Mouse (Mus musculus) midbrain, embryonic 15.5 days (tissue): ENCODE data around the gene Dpf3. TPM values are rescaled to one million over a fixed set of nuclear protein-coding genes. Genes with fewer than 3 reads are reported as not detected.

Experiments
- ATAC-seq: fragments of 200-750 bp; cut with Nextera tagmentation; replicated peaks from 2 replicates; pipeline ENCODE4 v1.8.0; 2017; ENCODE audit warnings: moderate TSS enrichment
- H3K27ac ChIP-seq: fragments of 300-500 bp; sonication (generic); 2 replicates; pipeline ENCODE4 v1.5.1; 2015; ENCODE audit warnings: mild to moderate bottlenecking, inconsistent platforms
- H3K27me3 ChIP-seq: fragments of 300-500 bp; sonication (generic); replicated peaks from 2 replicates; pipeline ENCODE4 v1.6.1; 2015; ENCODE audit warnings: inconsistent platforms
- H3K36me3 ChIP-seq: fragments of 300-500 bp; sonication (generic); replicated peaks from 2 replicates; pipeline ENCODE4 v1.6.1; 2015; ENCODE audit warnings: inconsistent platforms
- H3K4me1 ChIP-seq: fragments of 300-500 bp; sonication (generic); 2 replicates; pipeline ENCODE4 v1.6.1; 2015; ENCODE audit warnings: inconsistent platforms
- H3K4me2 ChIP-seq: fragments of 300-500 bp; sonication (generic); 2 replicates; pipeline ENCODE4 v1.6.1; 2015; ENCODE audit warnings: inconsistent platforms, mild to moderate bottlenecking, moderate library complexity
- H3K4me3 ChIP-seq: fragments of 300-500 bp; sonication (generic); 2 replicates; pipeline ENCODE4 v1.5.1; 2015; ENCODE audit warnings: mild to moderate bottlenecking, inconsistent platforms
- H3K9ac ChIP-seq: fragments of 300-500 bp; sonication (generic); 2 replicates; pipeline ENCODE4 v1.6.1; 2015; ENCODE audit warnings: mild to moderate bottlenecking, inconsistent platforms
- H3K9me3 ChIP-seq: fragments of 300-500 bp; sonication (generic); 2 replicates; pipeline ENCODE4 v1.6.1; 2016; ENCODE audit warnings: inconsistent platforms
- WGBS: fragments of 180-500 bp; shearing (Covaris S2); methylation state at CpG from one replicate; pipeline ENCODE4 v1.1.7; 2015; ENCODE audit warnings: mixed read lengths; 5-methylcytosine and 5-hydroxymethylcytosine counted together
- polyA plus RNA-seq: library from polyadenylated mRNA; unstranded; fragments of >200 nt; fragmentation: Nextera tagmentation; extraction: Ambion mirVana; gene quantifications from 2 replicates; pipeline ENCODE4 v1.2.1, GENCODE M21; 2015

Dpf3 gene
- polyA plus RNA-seq, 1 experiment from 2014 or later: 26.9 TPM

DNA sequence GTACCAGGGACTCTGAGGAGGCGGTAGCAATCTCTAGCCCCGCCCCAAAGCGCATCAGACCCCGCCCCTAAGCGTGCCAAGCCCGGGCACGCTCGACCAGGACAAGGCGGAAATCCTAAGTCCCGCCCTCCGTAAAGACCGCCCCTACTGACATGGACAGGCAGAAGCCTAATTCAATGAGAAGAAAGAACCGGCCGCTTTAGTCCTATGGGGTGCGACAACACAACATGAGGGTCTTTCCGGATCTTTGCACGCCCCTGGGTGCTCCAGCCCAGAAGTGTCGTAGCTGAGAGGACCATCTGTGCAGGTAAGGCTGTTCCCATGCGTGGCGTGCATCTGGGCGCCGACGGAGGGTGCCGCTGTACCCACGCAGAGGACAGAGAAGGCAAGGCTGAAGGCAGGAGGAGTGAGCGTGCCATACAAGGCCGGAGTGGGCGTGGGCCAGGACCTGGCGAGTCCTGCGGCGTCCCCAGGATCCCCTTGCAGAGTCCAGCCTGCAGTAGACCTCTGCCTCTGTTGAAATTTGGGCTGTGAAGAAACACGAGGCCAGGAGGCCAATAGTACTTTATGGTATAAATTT lies 32.9 kb upstream of the Dpf3 start, which contains the start of gene Dcaf4:
Gene Dcaf4 (plus strand): TSS at position 156 of the 580 bp plus-strand sequence.
- H3K27ac ChIP-seq: peak within 1 kb of the TSS; percentile 80
- under 1% methylated on average over 32 of the region's 32 CpGs for WGBS
- peak within 1 kb of the TSS; percentile 64 for H3K4me3 ChIP-seq
- H3K4me2 ChIP-seq: peak within 1 kb of the TSS; percentile 78
- peaks cover 18% of the 10 kb centered on the region for H3K4me1 ChIP-seq
- no peaks in the 10 kb centered on the region for H3K9me3 ChIP-seq
- no peaks in the 10 kb centered on the region for H3K36me3 ChIP-seq
- no peaks in the 10 kb centered on the region for H3K27me3 ChIP-seq
- ATAC-seq: peak; percentile 98
- peak within 1 kb of the TSS; percentile 60 for H3K9ac ChIP-seq

DNA sequence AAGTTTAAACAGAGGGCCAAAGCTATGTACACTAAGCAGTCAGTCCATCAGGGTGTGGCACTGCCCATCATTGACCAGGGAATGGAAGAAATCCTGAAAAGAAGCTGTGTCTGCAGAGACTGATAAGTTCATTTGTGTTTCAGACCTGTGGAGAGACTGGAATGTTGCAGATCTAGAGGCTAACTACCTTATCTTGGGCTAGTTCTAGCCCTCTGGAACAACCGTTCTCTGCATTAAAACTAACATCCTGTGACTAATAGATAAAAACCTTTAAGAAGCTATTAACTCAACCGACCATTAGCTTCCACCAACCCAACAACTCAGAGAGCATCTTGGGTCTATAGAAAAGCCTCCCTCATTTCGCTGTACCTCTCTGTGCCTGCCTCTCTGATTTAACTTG lies 30.1 kb upstream of the Dpf3 start:
- ATAC-seq: no peak
- H3K27ac ChIP-seq: no peak overlapping the region
- WGBS: 94% methylated on average over 3 of the region's 3 CpGs
- H3K27me3 ChIP-seq: no peaks in the 10 kb centered on the region
- H3K4me3 ChIP-seq: no peak overlapping the region
- peaks cover 17% of the 10 kb centered on the region for H3K4me1 ChIP-seq
- no peak overlapping the region for H3K4me2 ChIP-seq
- H3K9me3 ChIP-seq: no peaks in the 10 kb centered on the region
- H3K9ac ChIP-seq: no peak overlapping the region
- H3K36me3 ChIP-seq: no peaks in the 10 kb centered on the region

DNA sequence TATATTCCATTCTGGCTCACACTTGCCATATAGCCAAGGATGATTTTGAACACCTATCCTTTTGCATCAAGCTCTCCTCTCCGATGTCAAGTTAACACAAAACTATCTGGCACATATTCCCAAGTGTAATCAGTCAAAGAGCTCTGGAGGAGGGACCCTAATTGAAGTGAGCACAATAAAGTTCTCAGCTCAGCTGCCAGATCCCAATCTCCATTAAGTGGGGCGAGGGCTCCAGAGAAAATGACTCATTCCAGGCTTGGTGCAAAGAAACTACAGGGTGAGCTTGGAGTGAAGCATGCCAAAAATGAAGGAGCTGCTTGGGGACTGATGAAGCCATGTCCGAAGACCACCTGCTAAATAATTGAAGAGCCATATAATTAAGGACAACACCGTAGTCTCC lies 26.7 kb upstream of the Dpf3 start:
- WGBS: 55% methylated on average over 4 of the region's 4 CpGs

DNA sequence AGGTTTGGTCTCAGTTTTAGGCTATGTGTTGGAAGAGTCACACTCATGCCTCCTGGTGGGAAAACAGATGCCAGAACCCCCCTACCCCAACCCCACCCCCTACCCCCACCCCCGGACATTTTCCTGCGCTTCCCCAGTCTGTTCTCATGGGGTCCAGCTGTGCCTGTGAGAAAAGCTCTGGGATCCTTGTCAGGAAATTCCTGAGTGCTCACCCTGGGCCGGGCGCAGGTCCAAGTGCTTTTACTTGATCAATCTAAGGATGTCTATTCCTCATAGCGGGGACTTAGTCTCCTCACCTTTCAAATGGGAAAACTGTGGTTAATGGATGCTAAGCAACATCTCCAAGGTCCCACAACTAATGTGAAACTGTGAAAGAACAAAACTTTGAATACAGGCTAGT lies 25.7 kb upstream of the Dpf3 start:
- 34% methylated on average over 5 of the region's 5 CpGs for WGBS
- H3K4me1 ChIP-seq: peaks cover 4% of the 10 kb centered on the region; the same call in 1 of the 2 replicates
- no peak overlapping the region for H3K4me2 ChIP-seq
- H3K27ac ChIP-seq: no peak overlapping the region
- H3K36me3 ChIP-seq: no peaks in the 10 kb centered on the region
- H3K4me3 ChIP-seq: no peak overlapping the region
- no peak for ATAC-seq
- H3K9ac ChIP-seq: no peak overlapping the region
- no peaks in the 10 kb centered on the region for H3K9me3 ChIP-seq
- H3K27me3 ChIP-seq: no peaks in the 10 kb centered on the region

More for the DNA sequence above, 26.7 kb upstream of the Dpf3 start:
- no peak overlapping the region for H3K27ac ChIP-seq
- no peak overlapping the region for H3K9ac ChIP-seq
- H3K4me1 ChIP-seq: peaks cover 4% of the 10 kb centered on the region; the same call in 1 of the 2 replicates
- H3K9me3 ChIP-seq: no peaks in the 10 kb centered on the region
- no peak for ATAC-seq
- H3K4me3 ChIP-seq: no peak overlapping the region
- no peaks in the 10 kb centered on the region for H3K36me3 ChIP-seq
- H3K27me3 ChIP-seq: no peaks in the 10 kb centered on the region
- H3K4me2 ChIP-seq: no peak overlapping the region

DNA sequence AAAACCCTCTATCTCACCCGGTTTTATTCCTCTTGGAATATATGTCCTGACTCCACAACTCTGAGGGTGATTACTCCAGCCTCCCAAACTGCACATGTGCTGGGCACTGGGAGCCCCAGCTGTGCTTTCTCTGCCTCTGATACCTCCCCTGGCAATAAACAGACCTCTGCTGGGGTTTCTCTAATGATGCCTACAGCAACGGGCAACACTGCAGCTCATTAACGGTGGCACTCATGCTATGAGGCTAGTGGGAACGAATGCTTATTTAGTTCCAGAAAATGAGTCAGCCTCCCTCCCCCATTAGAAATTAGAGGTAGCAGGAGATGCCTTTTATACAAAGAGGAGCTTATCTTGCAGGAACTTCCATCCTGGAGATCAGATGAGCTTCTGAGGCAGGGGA lies 25.3 kb upstream of the Dpf3 start:
- no peak for ATAC-seq
- H3K9me3 ChIP-seq: no peaks in the 10 kb centered on the region
- H3K36me3 ChIP-seq: no peaks in the 10 kb centered on the region
- no peak overlapping the region for H3K9ac ChIP-seq
- H3K4me1 ChIP-seq: peaks cover 4% of the 10 kb centered on the region; the same call in 1 of the 2 replicates
- H3K4me2 ChIP-seq: no peak overlapping the region
- no peak overlapping the region for H3K27ac ChIP-seq
- no peak overlapping the region for H3K4me3 ChIP-seq
- no peaks in the 10 kb centered on the region for H3K27me3 ChIP-seq
- 27% methylated on average over 4 of the region's 4 CpGs for WGBS

DNA sequence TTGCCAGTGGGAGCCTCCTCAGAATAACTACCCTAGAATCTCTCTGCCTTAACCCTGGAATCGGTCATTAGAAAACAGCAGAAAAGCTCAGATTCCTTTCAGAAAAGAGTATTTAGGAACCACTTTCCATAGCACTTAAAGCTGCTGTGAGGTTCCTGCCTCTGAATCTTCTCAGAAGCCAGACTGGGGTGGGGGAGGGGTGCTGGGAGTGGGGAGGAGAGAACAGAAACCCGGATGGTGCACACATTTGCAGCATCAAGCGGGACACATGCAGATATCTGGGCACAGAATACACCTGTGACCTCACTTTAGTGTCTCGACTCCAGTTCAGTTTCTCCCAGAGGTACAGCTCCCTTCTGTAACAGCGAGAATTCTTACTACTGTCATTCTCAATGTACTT lies 23.1 kb upstream of the Dpf3 start:
- Histone ChIP-seq H3K27ac (no peak overlapping the region), H3K9me3 (no peaks in the 10 kb centered on the region), H3K27me3 (no peaks in the 10 kb centered on the region), H3K4me3 (no peak overlapping the region), H3K36me3 (no peaks in the 10 kb centered on the region), H3K9ac (no peak overlapping the region), H3K4me1 (peaks cover 4% of the 10 kb centered on the region; the same call in 1 of the 2 replicates), H3K4me2 (no peak overlapping the region)
- 86% methylated on average over 5 of the region's 5 CpGs for WGBS
- ATAC-seq: no peak

DNA sequence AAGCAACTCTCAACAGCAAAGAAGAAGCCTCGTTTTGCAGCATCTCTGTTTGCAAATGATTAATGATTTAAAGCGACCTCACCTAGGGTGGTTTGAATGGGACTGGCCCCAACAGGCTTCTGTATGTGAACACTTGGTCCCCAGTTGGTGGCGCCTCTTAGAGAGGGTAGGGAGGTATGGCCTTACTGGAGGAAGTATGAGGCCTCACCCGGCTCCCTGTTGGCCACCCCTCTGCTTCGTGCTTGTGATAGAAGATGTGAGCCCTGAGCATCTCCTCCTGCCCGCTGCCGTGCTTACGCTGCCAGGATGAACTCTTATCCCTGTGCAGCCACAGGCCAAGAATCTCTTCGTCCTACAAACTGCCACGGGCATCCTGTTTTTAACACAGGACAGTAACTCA lies 19.0 kb upstream of the Dpf3 start:
- no peak overlapping the region for H3K27ac ChIP-seq
- H3K9ac ChIP-seq: no peak overlapping the region
- H3K4me2 ChIP-seq: no peak overlapping the region
- no peaks in the 10 kb centered on the region for H3K36me3 ChIP-seq
- no peaks in the 10 kb centered on the region for H3K27me3 ChIP-seq
- H3K4me3 ChIP-seq: no peak overlapping the region
- ATAC-seq: no peak
- H3K4me1 ChIP-seq: 0 out of 2 replicates have a peak, but pooled peaks cover 2% of the 10 kb centered on the region
- 76% methylated on average over 10 of the region's 10 CpGs for WGBS
- no peaks in the 10 kb centered on the region for H3K9me3 ChIP-seq

DNA sequence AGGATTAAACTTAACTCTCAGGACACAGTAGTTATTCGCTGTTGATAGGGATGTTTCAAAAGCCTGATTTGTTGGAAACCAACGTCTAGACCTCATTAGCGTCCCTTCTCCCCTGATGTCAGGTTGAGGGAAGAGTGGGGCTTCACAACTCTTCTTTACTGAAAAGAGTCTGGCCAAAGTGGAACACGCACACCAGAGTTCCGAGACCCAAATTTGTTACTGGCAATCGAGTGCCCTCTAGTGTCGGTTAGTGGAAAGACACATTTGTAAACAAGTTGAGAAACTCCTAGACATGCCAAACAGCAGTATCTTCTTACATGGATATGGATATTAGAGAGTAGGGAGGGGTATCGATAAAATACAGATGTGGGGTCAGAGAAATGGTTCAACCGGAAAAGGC lies 14.7 kb upstream of the Dpf3 start:
- Histone ChIP-seq H3K9ac (no peak overlapping the region), H3K4me3 (no peak overlapping the region), H3K27me3 (no peaks in the 10 kb centered on the region), H3K36me3 (no peaks in the 10 kb centered on the region), H3K4me2 (no peak overlapping the region), H3K27ac (no peak overlapping the region), H3K4me1 (0 out of 2 replicates have a peak, but pooled peaks cover 2% of the 10 kb centered on the region), H3K9me3 (no peaks in the 10 kb centered on the region)
- WGBS: 8% methylated on average over 9 of the region's 9 CpGs
- ATAC-seq: no peak

DNA sequence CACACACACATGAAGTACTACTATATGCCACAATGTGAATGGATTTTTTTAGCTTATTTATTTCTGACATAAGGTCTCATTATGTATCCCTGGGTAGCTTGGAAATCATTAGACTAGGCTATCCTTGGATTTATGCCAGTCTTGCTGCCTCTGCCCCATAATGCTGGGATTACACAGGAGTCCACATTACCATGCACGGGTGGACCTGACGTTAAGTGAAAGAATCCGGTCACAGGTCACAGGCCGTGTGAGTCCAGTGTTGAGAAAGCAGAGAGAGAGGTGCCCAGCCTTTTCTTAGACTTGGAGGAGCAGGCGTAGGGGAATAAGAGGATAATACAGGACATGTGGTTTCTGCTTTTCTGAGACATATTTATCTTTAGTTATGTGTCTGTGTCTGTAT lies 11.7 kb upstream of the Dpf3 start:
- no peaks in the 10 kb centered on the region for H3K27me3 ChIP-seq
- H3K4me1 ChIP-seq: 0 out of 2 replicates have a peak, but pooled peaks cover 2% of the 10 kb centered on the region
- no peak overlapping the region for H3K4me3 ChIP-seq
- no peaks in the 10 kb centered on the region for H3K9me3 ChIP-seq
- H3K4me2 ChIP-seq: no peak overlapping the region
- H3K36me3 ChIP-seq: no peaks in the 10 kb centered on the region
- no peak for ATAC-seq
- 56% methylated on average over 5 of the region's 5 CpGs for WGBS
- H3K9ac ChIP-seq: no peak overlapping the region
- H3K27ac ChIP-seq: no peak overlapping the region

DNA sequence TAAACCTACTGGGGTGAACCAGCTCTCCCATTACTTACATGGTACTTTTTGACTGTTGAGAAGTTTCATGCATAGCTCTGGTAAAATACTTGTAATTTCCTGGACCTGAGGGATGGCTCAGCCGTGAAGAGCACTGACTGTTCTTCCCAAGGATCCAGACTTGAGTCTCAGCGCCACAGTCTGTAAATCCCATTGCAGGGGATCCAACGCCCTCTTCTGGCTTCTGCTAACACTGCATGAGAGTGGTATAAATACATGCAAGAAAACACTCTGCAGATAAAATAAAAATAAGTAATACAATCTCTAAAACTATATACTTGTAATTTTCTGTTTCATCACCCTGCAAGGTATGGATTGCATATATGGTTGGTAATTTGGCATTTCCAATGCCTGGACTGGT lies 10.4 kb upstream of the Dpf3 start:
- Histone ChIP-seq H3K27ac (no peak overlapping the region), H3K27me3 (no peaks in the 10 kb centered on the region), H3K9me3 (no peaks in the 10 kb centered on the region), H3K4me3 (no peak overlapping the region), H3K4me1 (0 out of 2 replicates have a peak, but pooled peaks cover 2% of the 10 kb centered on the region), H3K9ac (no peak overlapping the region), H3K4me2 (no peak overlapping the region), H3K36me3 (no peaks in the 10 kb centered on the region)
- WGBS: 79% methylated on average over 3 of the region's 3 CpGs
- ATAC-seq: no peak

DNA sequence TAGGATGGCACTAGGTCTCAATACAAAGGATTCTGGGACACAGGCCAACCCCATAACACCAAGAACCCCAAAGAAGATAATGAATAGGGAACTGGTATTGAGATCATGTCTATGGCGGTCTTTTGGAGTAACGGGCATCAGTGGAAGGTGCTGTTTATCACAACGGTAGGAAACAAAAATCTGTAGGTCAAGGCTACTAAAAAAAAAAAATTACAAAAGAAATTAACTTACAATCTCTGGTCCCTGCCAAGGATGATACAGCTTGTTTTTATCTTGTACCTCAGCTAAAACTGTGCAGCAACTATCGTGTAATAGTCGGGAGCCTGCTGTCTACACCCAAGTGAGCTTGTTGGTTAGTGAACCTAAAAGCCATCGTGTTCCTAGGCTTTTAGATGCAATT lies 9.2 kb upstream of the Dpf3 start:
- ATAC-seq: no peak
- Histone ChIP-seq H3K36me3 (no peaks in the 10 kb centered on the region), H3K9ac (no peak overlapping the region), H3K4me2 (no peak overlapping the region), H3K9me3 (no peaks in the 10 kb centered on the region), H3K27ac (no peak overlapping the region), H3K4me3 (no peak overlapping the region), H3K27me3 (no peaks in the 10 kb centered on the region), H3K4me1 (no peaks in the 10 kb centered on the region)
- 84% methylated on average over 6 of the region's 6 CpGs for WGBS

DNA sequence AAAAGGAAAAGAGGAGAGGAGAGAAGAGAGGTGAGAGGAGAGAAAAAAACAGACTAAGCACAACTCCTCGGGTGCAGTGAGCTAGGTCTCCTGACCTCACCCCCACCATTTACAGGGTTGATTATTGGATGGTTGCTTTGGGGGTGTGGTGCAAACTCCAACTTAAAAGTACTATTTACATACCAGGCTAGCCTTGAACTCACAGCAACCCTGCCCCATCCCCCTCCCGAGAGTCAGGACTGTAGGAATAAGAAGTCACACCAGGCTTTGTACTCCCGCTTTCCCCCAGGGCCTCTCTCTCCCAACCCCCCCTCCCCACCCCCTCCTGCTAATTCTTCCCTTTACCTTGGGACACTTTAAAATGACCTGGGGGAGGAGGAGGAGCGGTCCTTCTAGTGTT lies 8.8 kb upstream of the Dpf3 start:
- no peaks in the 10 kb centered on the region for H3K27me3 ChIP-seq
- WGBS: 79% methylated on average over 4 of the region's 4 CpGs
- no peak overlapping the region for H3K27ac ChIP-seq
- ATAC-seq: no peak
- no peaks in the 10 kb centered on the region for H3K36me3 ChIP-seq
- no peaks in the 10 kb centered on the region for H3K9me3 ChIP-seq
- H3K4me3 ChIP-seq: no peak overlapping the region
- H3K4me2 ChIP-seq: no peak overlapping the region
- no peak overlapping the region for H3K9ac ChIP-seq
- no peaks in the 10 kb centered on the region for H3K4me1 ChIP-seq

DNA sequence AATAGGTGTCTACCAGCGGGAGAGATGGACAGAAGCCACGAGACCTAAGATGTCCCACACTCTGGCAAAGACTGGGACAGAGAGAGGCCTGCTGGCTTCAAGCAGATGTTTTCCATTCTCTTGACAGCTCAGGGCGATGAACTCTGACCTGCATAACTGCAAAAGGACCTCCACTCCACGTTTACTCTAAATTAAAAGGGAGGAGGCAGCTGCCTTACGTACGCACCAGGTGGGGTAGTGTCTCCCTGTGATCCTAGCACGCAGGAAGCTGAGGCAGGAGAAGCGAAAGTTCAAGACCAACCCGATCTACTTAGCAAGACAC lies 8.4 kb upstream of the Dpf3 start:
- ATAC-seq: no peak
- Histone ChIP-seq H3K9me3 (no peaks in the 10 kb centered on the region), H3K27me3 (no peaks in the 10 kb centered on the region), H3K4me2 (no peak overlapping the region), H3K4me3 (no peak overlapping the region), H3K4me1 (no peaks in the 10 kb centered on the region), H3K27ac (no peak overlapping the region), H3K36me3 (no peaks in the 10 kb centered on the region), H3K9ac (no peak overlapping the region)
- 73% methylated on average over 9 of the region's 9 CpGs for WGBS
